Mouse (Mus musculus): ENCODE measurements at regions not wholly inside any gene's neighbourhood (a gene's known extent, or its start where the extent isn't known, plus 50 kb on each side); places are given as distances from the start of the nearest gene placed in this dataset.
"Not testable (repeated sequence)": the region's sequence is repeated elsewhere in the genome, so short reads cannot be mapped to it uniquely, and the experiment has no call there.

DNA sequence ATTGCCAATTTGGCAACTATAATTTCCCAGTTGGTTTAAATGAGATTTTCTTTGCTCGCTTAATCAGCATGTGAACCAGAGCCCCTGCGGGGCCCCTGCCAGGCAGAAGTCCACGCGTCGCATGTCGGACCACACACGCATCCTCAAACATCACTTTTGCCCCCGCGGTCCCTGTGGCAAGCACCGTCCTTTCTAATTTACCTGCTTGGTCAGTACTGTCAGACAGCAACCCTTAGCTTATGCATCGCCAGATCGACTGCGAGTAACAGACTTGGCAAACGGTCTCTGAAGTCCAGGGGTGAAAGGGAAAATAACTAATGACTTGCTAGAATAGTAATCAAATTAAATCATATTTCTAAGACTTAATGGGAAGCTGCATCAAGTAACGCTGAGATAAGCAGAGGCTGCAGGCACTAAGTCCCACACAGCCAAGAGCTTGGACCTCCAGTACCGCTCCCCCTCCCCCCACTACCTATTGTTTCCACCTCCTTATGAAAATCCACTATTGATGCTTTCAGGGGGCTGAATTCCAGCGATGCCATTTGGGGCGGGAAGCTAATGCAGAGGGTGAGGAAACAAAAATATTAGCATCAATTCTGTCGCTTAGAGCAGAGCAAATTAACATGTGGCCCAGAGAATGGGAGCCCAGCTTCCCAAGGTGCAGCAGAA, 142.0 kb upstream of the Cntnap4 start:
- no peak for DNase-seq

GRCm38 (mm10) chr8:112411968-112412367, 157.9 kb upstream of the Cntnap4 start:
- no peak for DNase-seq

GRCm38 (mm10) chr8:112411213-112411612, 158.6 kb upstream of the Cntnap4 start:
- peak; percentile 12 for DNase-seq

- DNase-seq, result no peak
Measured at GRCm38 (mm10) chr8:112408211-112408735, 161.6 kb upstream of the Cntnap4 start.

GRCm38 (mm10) chr8:112404087-112404486, 165.8 kb upstream of the Cntnap4 start:
- peak; percentile 7 for DNase-seq

DNA sequence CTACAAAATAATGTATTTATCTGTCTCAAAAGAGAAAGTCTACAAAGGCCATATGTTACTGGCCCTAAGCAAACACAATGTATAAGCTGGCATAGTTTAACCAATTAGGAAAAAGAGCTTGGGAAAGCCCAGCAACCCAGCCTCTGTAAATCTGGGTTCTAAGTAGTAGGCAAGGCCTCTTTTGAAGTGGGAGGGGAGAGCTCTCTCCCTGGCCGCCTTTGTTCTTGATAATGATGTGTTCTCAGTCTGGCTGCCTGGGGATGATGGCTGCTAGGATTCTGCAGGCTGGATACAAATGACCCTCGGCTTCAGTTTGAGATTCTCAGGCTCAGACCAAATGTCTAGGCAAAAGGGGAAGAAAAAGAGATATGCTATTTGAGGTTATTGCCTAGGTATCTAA, 172.4 kb upstream of the Cntnap4 start:
- no peak for DNase-seq

DNA sequence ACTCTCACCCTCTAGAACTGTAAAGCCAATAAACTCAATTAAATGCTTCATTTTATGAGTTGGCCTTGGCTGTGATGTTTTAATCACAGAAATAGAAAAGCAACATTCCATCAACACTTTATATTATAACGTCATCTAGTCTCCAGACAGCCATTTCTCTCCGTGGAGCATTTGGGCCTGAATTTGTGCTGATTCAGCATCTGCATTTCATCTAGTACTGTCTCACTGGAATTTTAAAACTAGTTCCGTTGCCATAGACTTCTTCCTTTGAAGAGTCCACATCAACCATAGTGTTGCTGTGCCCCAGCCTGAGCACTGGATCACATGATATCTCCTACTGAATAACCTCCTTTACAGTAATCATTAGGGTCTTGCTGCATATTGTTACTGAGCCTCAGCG, 179.7 kb upstream of the Cntnap4 start:
- DNase-seq, result no peak

DNA sequence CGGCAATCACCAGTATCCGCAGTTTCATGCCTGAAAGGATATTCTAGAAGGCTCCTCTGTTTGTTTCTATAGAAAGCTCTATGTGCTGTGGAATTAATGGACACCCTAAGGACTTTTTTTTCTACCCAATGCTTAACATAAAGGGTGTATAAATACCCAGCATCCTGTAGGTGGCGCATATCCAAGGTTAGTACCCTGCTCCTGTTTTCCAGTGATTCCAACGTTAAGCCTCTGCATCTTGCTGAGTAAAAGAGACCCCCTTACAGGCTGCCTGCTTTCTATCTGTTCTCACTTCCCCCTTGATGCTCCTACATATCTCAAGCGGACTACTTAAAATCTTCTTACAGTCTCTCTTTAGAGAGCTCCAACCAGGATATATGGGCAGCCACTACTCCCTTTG, 221.5 kb upstream of the Cntnap4 start:
- no peak for DNase-seq

- no peak for DNase-seq
Measured at GRCm38 (mm10) chr8:112333171-112333570, 236.7 kb upstream of the Cntnap4 start.

GRCm38 (mm10) chr8:112332021-112332420, 237.8 kb upstream of the Cntnap4 start:
- DNase-seq, result no peak

DNA sequence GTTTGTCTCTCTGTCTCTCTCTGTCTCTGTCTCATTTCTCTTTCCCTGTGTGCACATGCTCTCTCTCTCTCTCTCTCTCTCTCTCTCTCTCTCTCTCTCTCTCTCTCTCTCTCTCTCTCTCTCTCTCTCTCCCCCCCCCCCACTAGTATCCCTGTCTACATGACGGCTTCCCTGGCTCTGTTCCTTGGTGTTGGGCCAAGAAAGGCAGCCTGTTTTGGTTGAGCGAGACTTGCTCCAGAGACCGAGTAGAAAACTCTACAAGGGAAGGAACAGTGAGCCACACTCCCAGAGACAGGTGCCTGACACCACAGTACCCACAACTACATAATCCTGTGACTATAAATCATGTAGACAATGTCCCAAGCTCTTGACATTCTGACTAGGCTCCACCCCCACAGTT, 260.0 kb upstream of the Cntnap4 start:
- no peak for DNase-seq

DNA sequence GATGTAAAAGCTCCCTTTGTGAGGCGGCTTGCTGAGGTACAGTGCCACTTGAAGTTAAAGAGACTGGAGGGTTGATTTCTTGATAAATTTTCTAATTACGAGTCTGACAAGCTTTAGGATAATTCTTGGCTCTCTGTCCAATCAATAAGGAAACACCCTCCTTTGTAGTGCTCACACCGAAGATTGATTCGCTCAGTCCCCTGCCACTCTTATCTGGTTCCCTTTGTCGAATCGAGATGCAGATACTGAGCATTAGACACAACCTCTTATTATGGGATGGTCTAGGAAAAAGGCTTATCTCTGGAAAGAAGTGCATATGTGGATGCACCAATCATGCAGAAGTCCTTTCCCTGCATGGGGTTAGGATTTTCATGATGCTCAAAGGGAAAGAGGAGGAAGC, 261.5 kb upstream of the Cntnap4 start:
- DNase-seq, result no peak

- no peak for DNase-seq
Measured at GRCm38 (mm10) chr8:112297021-112297420, 272.8 kb upstream of the Cntnap4 start.

- DNase-seq, result no peak
Measured at GRCm38 (mm10) chr8:112283316-112283715, 268.5 kb upstream of the Gm6793 start.

DNA sequence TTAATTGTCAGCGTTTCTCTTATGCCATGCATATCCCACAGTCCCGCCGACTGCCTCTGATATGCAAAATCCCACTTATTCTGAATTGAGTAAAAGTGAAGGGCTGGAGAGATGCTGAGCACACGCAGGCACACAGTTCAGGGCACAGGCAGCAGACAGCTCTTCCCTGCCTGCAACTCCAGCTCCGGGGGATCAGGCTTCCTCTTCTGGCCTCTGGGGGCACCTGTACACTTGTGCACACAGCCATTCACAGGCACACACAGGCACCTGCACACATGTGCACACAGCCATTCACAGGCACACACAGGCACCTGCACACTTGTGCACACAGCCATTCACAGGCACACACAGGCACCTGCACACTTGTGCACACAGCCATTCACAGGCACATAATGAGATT, 254.8 kb upstream of the Gm6793 start:
- DNase-seq, result no peak

DNA sequence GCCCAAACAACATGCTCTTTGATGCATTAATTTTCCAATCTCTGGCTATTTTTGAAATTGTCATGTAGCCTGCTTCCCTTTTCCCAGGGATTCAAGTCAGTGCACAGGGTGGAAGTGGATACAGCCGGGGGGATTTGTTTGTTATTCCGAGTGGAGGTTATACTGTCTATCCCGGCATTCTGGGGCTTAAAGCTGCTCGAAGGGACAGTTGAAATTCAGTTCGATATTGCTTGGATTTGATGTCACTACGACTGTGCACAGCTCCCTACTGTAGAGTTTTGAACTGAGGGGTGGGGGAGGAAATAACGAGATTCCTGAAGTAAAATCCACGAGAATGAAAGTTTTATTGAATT, 254.4 kb upstream of the Gm6793 start:
- no peak for DNase-seq

DNA sequence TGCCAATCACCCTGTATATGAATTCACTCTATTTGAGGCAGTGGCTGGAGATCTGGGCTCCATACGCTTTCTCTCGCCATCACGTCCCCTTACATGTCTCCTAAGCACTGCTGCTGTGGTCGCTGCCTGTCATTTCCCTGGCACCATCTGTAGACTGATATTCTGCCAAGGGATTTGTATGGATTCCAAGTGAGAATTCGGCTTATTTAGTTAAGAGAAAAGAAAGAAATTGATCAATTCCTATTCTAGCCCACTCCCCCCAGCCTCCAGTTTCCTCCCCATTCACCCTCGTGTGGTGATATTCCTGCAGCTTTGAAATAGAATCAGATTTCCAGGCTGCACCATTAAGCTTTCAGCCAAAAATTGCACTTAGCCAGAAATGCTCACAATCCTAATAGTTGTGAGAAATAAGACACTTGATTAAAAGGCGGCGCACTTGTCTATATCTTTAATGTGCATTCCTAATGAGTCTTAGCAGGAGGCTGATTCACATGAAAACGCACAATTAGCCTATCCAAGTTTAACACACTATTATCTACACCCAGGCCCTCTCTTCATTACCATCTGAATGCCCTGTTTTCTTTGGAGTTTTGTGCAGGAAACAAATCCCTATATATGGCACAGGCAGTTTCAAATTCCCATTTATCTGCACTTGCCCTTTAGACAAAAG, 253.8 kb upstream of the Gm6793 start:
- DNase-seq, result no peak

- no peak for DNase-seq
Measured at GRCm38 (mm10) chr8:112257922-112258475, 243.2 kb upstream of the Gm6793 start.

DNA sequence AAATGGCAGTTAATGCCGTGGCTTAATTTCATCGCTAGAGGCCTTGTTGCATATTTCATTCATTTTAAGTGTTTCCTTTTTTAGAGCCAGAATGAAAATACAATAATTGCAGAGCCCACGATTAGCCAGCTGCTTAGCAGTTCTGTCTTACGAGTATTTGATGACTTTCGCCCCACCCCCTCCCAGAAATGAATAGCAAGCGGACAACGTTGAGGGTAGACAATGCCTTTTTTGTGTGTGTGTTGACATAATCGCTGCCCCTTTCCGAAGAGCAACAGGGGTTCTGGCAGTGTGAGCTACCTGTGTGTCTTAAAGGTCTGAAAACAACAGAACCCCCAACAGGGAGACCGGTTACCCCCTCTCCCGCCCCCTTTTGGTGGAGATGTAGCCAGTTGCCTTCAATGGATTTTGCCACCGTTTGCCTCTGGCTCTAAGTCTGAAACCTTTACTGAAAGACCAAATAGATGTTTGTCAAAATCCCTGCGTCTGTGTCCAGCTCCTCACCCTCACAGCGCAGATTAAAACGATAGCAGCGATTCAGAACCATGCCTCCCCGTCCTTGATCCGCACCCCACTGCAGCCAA, 242.6 kb upstream of the Gm6793 start:
- DNase-seq, result no peak

GRCm38 (mm10) chr8:112246629-112247028, 231.8 kb upstream of the Gm6793 start:
- DNase-seq, result not testable (repeated sequence)

DNA sequence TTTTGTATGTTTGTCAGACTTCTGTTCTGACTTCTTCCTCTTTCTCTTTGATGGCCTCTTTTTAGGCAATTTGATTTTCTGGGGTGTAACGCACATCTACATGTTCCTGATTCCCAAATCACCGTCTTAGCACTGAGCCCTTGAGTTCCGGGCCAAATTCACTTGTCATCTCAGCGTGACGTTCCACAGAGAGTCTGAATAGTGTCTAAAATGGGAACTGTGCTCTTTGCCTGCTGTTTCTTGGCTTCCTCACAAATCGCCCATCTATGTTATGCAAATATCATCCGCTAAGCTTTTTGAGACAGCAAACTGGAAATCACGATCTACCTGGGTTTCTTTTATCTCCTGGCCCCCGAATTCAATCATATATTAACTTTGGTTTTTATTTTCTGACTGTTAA, 223.8 kb upstream of the Gm6793 start:
- DNase-seq, result no peak

DNA sequence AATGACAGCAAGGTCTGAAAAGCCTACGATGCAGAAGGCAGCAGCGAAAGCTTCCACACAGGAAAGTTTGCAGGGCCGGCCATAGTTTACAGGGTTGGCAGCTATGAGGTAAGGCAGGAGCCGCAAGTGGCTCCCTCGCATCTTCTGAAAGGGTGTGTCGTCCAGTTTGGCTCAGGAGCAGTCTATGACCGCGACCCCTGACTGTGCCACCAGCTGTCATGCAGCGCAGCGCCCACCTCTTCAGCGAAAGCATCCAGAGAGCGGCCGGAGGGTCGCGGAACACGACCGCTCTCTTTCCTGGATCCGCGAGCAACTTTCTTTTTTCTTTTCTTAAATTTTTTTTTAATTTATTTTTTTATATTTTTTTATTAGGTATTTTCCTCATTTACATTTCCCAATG, 221.9 kb upstream of the Gm6793 start:
- DNase-seq, result not testable (repeated sequence)

GRCm38 (mm10) chr8:112219656-112220055, 204.8 kb upstream of the Gm6793 start:
- DNase-seq, result no peak

- DNase-seq, result no peak
Measured at GRCm38 (mm10) chr8:112212170-112212569, 197.3 kb upstream of the Gm6793 start.
